Mouse (Mus musculus): ENCODE measurements around the gene Nat8.
"Not testable (repeated sequence)": the region's sequence is repeated elsewhere in the genome, so short reads cannot be mapped to it uniquely, and the experiment has no call there.

Gene Nat8

DNA sequence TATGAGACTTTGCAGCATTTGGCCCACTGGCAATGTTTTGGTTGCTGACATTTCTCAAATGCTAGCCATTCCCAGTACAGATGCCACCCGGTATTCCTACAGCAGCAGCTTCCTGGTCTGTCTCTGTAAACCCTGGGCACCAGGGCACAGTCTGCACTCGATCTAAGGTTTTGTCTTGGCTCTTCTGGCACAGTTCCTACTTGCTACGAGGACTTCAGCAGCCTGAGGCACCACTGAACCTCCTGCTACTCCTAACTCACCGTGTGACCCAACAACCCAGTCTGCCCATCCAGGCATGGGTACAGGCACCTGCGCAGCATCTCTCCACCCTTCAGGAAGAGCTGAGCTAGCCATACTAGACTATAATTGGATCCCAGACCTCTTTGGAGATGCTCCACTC is 4.2 kb upstream of the Nat8 start:
- not testable (repeated sequence) for DNase-seq (ENCODE audit: low read depth, low spot score)

DNA sequence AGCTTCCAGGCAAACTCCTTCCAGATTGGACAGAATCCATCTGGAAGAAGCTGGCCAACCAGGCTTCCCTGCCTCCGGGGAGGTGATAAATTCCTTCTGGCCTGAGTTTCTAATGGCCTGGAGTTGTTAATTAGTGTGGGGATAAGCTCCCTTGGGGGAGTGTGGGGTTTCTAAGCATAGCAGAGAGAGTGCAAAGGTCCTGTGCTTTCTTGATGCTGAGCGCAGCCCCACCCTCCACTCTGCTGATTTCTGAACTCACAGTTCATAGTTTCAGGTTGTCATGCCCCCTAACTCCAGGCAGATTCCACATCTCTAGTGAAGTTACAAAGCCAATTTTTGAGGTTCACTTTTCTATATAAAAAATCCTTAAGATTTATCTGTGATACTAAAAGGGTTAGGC is 3.2 kb upstream of the Nat8 start:
- not testable (repeated sequence) for DNase-seq (ENCODE audit: low read depth, low spot score)

DNA sequence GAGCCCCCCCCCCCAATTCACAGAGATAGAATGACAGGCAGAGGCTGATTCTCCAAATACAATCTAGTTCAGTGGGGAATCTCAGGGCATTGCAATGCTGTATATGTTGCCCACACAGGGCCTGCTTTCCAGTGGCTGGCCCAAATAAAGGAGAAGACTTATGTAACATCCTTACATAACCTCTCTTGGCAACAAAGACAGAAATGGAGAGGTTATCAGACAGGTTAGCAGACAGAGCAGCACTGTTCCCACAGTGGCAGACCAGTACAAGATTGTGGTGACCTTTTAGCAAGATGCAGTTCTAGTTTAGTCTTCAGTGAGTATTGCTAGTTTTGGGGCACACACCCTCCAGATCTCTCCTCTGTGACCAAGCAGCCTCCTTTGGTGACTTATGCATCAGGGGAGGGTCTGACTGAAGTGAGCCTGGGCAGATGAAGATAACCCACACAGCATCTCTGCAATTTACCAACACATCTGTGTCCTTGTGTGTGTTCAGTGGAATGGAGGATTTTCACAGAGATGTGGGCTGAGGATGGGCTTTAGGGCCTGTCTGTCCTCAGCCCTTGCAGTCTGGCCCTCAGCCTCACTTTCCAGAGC is 2.7 kb upstream of the Nat8 start:
- DNase-seq (ENCODE audit: low read depth, low spot score) = not testable (repeated sequence)

DNA sequence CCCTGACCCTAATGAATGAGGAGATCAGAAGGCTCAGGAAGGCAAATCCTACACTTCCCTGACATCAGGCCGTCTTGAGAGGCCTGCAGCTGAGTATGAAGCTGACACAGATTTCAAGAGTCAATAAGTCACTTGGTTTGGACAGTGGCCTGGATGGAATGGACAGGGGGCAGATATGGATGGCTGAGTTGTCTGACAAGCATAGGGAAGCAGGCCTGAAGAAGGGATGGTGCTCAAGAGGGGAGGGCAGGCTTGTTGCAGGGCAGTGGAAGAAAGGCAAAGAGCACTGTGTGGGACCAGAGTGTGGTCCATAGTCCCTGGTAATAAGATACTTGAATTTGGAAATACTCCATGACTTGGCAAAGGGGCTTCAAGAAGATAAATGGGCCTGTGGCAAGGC is 2.4 kb downstream of the Nat8 start:
- no peak for DNase-seq (ENCODE audit: low read depth, low spot score)

DNA sequence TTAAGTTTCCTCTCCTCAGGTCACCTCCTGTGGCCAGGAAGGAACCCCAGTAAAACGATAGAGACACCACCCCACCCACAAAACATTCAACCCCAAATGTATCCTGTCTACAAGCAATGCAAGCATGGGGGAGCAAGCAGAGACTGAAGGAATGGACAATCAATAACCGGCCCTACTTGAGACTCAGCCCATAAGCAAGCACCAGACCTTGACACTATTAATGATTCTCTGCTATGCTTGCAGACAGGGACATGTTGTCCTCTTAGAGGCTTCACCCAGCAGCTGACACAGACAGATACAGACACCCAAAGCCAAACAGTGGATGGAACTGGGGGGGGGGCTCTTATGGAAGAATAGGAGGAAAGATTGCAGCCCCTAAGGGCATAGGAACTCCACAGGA is 6.0 kb downstream of the Nat8 start:
- no peak for DNase-seq (ENCODE audit: low read depth, low spot score)

DNA sequence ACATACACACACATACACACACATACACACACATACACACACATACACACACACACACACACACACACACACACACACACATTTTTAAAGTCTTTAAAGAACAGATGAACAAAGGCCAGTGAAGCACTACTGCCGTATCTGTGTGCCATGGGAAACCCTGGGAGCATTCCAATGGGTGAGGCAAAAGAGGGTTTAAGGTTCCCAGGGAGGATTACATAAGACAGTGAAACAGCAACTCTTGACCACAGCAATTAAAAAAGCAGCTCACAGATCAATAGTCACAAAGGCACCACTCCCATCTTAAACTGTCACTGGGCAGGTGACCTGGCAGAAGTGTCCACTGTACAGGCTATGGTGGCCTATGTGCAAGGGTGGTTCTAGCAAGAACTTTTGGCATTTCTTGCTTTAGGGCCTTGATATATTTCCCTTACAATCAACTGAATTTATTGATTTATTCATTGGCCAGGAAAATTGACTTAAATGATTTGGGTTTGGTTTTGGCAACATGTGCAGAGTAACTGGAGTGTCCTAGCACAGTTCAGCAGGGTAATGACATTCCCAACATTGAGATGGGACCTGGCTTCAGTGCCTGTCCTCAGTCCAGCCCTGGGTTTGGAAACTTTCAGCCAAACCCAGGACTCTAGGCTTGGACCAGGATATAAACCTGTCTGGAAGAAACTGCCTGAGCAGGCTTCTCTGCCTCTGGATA is 8.3 kb downstream of the Nat8 start:
- DNase-seq (ENCODE audit: low read depth, low spot score) = no peak

DNA sequence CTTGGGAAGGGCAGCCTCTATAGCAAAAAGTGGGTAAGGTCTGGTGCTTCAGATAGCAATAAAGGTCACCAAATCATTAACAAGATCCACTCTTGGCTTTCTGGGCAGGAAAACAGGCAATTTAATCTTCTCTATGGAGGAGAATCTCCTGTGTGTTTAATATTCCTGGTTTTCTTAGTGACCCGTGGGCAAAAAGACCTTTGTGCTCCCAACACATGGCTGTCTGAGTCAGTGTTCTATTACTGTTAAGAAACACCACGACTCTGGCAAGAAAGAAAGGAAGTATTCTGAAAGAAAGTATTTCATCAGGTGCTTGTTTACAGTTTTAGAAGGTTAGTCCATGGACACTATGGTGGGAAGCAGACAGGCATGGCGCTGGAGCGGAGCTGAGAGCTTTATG is 9.6 kb downstream of the Nat8 start:
- no peak for DNase-seq (ENCODE audit: low read depth, low spot score)

- DNase-seq (ENCODE audit: low read depth, low spot score) = no peak
Measured at GRCm38 (mm10) chr6:85820837-85821236, 11.0 kb downstream of the Nat8 start, which contains the start of the genes Nat8f6 and Nat8f5. TSS of gene Nat8f6 (minus strand) at chr6:85820954. TSS of gene Nat8f5 (minus strand) at chr6:85820972.

- no peak for DNase-seq (ENCODE audit: low read depth, low spot score)
Measured at GRCm38 (mm10) chr6:85818338-85818737, 13.5 kb downstream of the Nat8 start.

GRCm38 (mm10) chr6:85813339-85813738 is 18.5 kb downstream of the Nat8 start:
- no peak for DNase-seq (ENCODE audit: low read depth, low spot score)

DNA sequence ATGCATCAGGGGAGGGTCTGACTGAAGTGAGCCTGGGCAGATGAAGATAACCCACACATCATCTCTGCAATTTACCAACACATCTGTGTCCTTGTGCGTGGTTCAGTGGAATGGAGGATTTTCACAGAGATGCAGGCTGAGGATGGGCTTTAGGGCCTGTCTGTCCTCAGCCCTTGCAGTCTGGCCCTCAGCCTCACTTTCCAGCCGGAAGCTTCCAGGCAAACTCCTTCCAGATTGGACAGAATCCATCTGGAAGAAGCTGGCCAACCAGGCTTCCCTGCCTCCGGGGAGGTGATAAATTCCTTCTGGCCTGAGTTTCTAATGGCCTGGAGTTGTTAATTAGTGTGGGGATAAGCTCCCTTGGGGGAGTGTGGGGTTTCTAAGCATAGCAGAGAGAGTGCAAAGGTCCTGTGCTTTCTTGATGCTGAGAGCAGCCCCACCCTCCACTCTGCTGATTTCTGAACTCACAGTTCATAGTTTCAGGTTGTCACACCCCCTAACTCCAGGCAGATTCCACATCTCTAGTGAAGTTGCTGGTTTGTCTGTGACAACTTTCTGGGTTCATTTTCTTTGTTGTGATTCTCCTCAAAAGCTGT is 20.8 kb downstream of the Nat8 start:
- DNase-seq (ENCODE audit: low read depth, low spot score) = not testable (repeated sequence)

DNA sequence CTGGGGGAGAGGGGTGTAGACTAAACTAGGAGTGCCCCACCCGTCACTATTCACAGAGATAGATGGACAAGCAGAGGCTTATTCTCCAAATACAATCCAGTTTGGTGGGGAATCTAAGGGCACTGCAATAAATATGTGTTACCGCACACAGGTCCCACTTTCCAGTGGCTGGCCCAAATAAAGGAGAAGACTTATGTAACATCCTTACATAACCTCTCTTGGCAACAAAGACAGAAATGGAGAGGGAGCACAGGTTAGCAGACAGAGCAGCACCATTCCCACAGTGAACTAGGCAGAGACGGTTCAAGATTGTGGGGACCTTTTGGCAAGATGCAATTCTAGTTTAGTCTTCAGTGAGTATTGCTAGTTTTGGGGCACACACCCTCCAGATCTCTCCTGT is 21.4 kb downstream of the Nat8 start:
- DNase-seq (ENCODE audit: low read depth, low spot score) = not testable (repeated sequence)

DNA sequence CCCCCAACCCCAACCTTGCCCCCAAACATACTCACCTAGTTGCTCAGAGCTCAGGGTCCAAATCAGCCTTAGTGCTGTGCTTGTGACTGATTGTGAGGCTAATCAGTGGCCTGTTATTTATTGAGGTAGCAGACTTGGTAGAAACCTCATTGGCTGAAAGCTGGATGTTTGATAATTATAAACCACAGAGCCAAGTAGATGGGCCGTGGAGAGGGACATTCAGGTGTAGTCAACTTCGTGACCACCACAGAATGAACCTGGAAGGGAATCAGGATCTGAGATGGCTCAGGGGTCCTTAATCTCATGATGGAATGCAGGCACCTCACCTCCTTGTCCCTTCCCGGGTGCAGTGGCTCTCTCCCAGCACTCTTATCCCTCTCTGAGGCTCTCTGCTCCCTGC is 22.1 kb downstream of the Nat8 start:
- not testable (repeated sequence) for DNase-seq (ENCODE audit: low read depth, low spot score)

DNA sequence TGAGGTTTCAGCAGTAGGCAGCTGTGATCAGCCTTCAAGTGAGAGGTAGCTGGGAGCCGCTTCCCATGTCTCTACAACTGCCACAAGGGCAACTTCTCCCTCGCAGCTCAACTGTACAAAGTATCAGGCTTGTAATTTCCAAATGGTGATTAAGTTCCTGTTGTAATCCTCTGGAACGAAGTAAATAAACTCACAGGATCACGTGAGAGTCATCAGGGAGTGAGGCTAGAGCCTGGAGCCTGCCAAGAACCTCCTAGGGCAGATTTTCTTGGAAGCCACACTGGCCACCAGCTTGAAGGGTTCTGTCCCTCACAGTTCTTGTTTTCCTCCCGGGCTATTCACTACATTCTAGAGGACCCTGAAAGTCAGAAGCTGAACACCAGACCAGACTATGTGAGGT is 28.7 kb downstream of the Nat8 start:
- DNase-seq (ENCODE audit: low read depth, low spot score) = not testable (repeated sequence)
